Mouse (Mus musculus): ENCODE data around the gene Dnajb3. TPM values are rescaled to one million over a fixed set of nuclear protein-coding genes. Genes with fewer than 3 reads are reported as not detected.

Dnajb3 gene
- polyA plus RNA-seq, 1 experiment from 2014 or later = 6.5 TPM

DNA sequence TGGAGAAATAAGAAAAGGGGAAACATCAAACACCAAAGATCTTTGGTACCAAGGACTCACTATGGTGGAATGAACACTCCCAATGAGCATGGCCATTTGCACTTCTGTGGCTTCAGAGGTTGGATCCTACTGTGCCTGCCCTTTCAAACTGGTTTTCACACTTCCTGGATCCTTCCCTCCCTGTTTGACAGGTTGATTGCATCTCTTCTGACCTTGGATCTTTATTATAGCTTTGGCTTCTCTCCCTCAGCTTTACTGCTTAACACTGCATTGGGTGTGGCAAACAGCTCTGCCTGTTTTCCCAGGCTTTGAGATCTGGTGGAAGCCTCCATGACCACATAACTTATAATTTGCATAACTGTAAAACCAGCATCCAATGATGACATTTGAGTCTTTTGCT lies 14.8 kb upstream of the Dnajb3 start:
- Histone ChIP-seq H3K9me3 (ENCODE audit: control insufficient read depth, low read length) (peaks cover 22% of the 10 kb centered on the region), H3K27me3 (ENCODE audit: control insufficient read depth, insufficient read depth, low read depth, low read length) (no peaks in the 10 kb centered on the region), H3K9ac (ENCODE audit: low read length) (no peak overlapping the region), H3K4me3 (ENCODE audit: low read length) (no peak overlapping the region), H3K36me3 (ENCODE audit: control insufficient read depth, insufficient read depth, low read length) (no peaks in the 10 kb centered on the region), H3K4me1 (replicated peaks; ENCODE audit: control insufficient read depth, insufficient read depth, low read length) (no peaks in the 10 kb centered on the region), H3K4me2 (ENCODE audit: low read depth, low read length) (no peak overlapping the region), H3K27ac (ENCODE audit: low read length) (no peak overlapping the region)
- no peak for ATAC-seq (ENCODE audit: low read depth)

DNA sequence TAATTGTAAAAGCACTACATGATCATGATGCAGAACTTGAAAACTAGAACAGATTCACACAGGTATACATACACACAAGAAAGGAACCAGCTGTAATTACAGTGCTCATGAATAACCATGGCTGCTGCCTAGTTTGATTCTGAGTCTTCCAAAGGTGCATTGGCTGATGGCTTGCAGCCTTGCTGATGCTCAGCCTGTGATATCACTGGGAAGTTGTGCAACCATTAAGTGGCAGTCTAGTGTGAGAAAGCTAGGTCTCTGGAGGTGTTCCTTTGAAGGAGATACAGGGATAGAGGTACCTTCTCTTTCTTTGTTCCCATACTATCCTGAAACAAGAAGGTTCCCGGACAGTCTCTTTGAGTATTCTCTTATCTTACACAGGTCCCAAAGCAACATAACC lies 13.5 kb upstream of the Dnajb3 start:
- 11% methylated on average over 1 of the region's 1 CpGs for WGBS
- Histone ChIP-seq H3K36me3 (ENCODE audit: control insufficient read depth, insufficient read depth, low read length) (no peaks in the 10 kb centered on the region), H3K4me1 (replicated peaks; ENCODE audit: control insufficient read depth, insufficient read depth, low read length) (no peaks in the 10 kb centered on the region), H3K4me2 (ENCODE audit: low read depth, low read length) (no peak overlapping the region), H3K27ac (ENCODE audit: low read length) (no peak overlapping the region), H3K9me3 (ENCODE audit: control insufficient read depth, low read length) (peaks cover 31% of the 10 kb centered on the region), H3K27me3 (ENCODE audit: control insufficient read depth, insufficient read depth, low read depth, low read length) (no peaks in the 10 kb centered on the region), H3K4me3 (ENCODE audit: low read length) (no peak overlapping the region), H3K9ac (ENCODE audit: low read length) (no peak overlapping the region)
- no peak for ATAC-seq (ENCODE audit: low read depth)

DNA sequence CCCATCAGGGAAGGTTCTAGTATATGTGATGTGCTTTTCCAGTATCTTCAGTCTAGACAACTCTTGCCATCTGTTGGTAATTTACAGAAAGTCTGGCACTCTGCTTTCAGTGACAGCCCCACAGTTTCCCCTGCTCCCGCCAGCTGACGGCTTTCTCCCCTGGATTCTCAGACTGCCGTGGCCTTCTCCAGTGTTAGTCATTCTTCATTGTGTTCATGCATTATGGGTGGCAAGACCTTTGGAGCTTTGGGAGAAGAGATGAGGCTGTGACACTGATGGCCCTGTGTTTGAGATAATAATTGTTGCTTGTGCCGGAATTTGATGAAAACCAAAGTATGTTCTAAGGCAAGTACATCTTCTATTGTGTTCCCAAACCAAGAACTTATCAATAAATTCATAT lies 13.0 kb upstream of the Dnajb3 start:
- 47% methylated on average over 4 of the region's 4 CpGs for WGBS
- Histone ChIP-seq H3K4me2 (ENCODE audit: low read depth, low read length) (no peak overlapping the region), H3K9ac (ENCODE audit: low read length) (no peak overlapping the region), H3K27me3 (ENCODE audit: control insufficient read depth, insufficient read depth, low read depth, low read length) (no peaks in the 10 kb centered on the region), H3K4me3 (ENCODE audit: low read length) (no peak overlapping the region), H3K27ac (ENCODE audit: low read length) (no peak overlapping the region), H3K4me1 (replicated peaks; ENCODE audit: control insufficient read depth, insufficient read depth, low read length) (no peaks in the 10 kb centered on the region), H3K36me3 (ENCODE audit: control insufficient read depth, insufficient read depth, low read length) (no peaks in the 10 kb centered on the region), H3K9me3 (ENCODE audit: control insufficient read depth, low read length) (peaks cover 35% of the 10 kb centered on the region)
- ATAC-seq (ENCODE audit: low read depth) = no peak

DNA sequence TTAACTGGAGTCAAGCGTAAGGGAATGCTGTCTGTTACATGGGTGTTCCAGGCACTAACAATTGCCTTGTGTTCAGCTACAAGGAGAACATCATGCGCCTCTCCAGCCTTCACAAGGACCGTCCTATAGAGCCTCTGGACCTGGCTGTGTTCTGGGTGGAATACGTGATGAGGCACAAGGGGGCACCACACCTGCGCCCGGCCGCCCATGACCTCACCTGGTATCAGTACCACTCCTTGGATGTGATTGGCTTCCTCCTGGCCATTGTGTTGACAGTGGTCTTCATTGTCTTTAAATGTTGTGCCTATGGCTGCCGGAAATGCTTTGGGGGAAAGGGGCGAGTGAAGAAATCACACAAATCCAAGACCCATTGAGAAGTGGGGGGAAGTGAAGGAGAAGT lies 12.5 kb upstream of the Dnajb3 start:
- H3K4me2 ChIP-seq (ENCODE audit: low read depth, low read length) = no peak overlapping the region
- H3K9me3 ChIP-seq (ENCODE audit: control insufficient read depth, low read length) = peaks cover 39% of the 10 kb centered on the region
- H3K27ac ChIP-seq (ENCODE audit: low read length) = no peak overlapping the region
- no peak overlapping the region for H3K9ac ChIP-seq (ENCODE audit: low read length)
- ATAC-seq (ENCODE audit: low read depth) = no peak
- WGBS = 70% methylated on average over 9 of the region's 9 CpGs
- no peak overlapping the region for H3K4me3 ChIP-seq (ENCODE audit: low read length)
- H3K27me3 ChIP-seq (ENCODE audit: control insufficient read depth, insufficient read depth, low read depth, low read length) = no peaks in the 10 kb centered on the region
- H3K4me1 ChIP-seq (replicated peaks; ENCODE audit: control insufficient read depth, insufficient read depth, low read length) = no peaks in the 10 kb centered on the region
- no peaks in the 10 kb centered on the region for H3K36me3 ChIP-seq (ENCODE audit: control insufficient read depth, insufficient read depth, low read length)

DNA sequence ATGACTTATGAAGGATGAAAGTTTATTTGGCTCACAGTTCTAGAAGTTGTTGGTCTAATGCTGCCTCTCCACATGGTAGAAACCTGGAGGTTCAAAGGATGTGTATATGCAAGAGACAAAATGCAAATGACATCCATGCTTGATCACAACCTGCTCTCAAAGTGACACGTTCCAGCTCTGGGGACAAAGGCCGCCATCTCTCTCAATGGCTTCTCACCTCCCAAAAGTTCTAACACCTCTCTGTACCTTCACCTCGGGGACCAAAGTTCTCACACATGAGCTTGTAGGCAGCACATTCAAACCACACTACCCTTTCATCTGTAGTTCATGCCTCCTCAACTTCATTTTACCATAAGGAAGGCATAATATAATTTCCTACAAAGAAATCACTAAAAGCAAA lies 12.0 kb upstream of the Dnajb3 start:
- Histone ChIP-seq H3K9ac (ENCODE audit: low read length) (no peak overlapping the region), H3K4me2 (ENCODE audit: low read depth, low read length) (no peak overlapping the region), H3K27me3 (ENCODE audit: control insufficient read depth, insufficient read depth, low read depth, low read length) (no peaks in the 10 kb centered on the region), H3K27ac (ENCODE audit: low read length) (no peak overlapping the region), H3K9me3 (ENCODE audit: control insufficient read depth, low read length) (peaks cover 41% of the 10 kb centered on the region), H3K4me1 (replicated peaks; ENCODE audit: control insufficient read depth, insufficient read depth, low read length) (no peaks in the 10 kb centered on the region), H3K4me3 (ENCODE audit: low read length) (no peak overlapping the region), H3K36me3 (ENCODE audit: control insufficient read depth, insufficient read depth, low read length) (no peaks in the 10 kb centered on the region)
- WGBS = 31% methylated on average over 3 of the region's 3 CpGs
- no peak for ATAC-seq (ENCODE audit: low read depth)

DNA sequence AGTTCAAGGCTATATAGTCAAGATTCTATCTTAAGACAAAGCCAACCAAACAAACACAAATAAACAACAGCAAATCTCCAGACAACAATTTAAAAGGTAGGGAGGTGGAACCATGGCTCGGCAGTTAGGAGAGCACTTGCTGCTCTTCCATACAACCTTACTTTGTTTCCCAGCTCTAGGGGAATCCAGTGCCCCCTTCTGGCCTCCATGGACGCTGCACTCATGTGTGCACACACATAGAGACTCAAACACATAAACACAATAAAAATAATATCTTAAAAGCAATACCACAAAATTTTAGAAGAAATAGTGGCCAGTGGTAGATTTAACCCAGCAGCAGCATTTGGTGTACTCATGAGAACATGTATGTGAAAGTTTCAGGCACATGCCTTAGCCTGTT lies 11.6 kb upstream of the Dnajb3 start:
- H3K9ac ChIP-seq (ENCODE audit: low read length) = no peak overlapping the region
- peaks cover 46% of the 10 kb centered on the region for H3K9me3 ChIP-seq (ENCODE audit: control insufficient read depth, low read length)
- no peak for ATAC-seq (ENCODE audit: low read depth)
- WGBS = 48% methylated on average over 2 of the region's 2 CpGs
- H3K4me2 ChIP-seq (ENCODE audit: low read depth, low read length) = no peak overlapping the region
- H3K27ac ChIP-seq (ENCODE audit: low read length) = no peak overlapping the region
- H3K4me3 ChIP-seq (ENCODE audit: low read length) = no peak overlapping the region
- no peaks in the 10 kb centered on the region for H3K4me1 ChIP-seq (replicated peaks; ENCODE audit: control insufficient read depth, insufficient read depth, low read length)
- no peaks in the 10 kb centered on the region for H3K36me3 ChIP-seq (ENCODE audit: control insufficient read depth, insufficient read depth, low read length)
- H3K27me3 ChIP-seq (ENCODE audit: control insufficient read depth, insufficient read depth, low read depth, low read length) = no peaks in the 10 kb centered on the region

DNA sequence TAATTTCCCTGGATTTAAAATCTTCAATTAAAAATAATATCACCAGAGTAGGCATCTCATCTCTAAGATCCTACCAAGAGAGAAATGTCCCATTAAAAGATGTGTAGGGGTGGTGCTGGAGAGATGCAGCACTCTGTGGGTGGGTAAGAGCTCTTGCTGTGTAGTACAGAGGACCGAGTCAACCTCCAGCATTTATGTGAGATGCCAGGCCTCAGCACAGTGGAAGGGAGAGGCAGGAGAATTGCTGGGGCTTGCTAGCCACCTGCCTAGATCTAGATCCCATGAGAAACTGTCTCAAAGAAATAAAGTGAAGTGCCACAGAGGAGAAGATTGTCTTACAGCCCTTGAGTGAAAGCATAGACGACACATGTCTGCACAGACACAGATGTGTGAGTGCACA lies 11.0 kb upstream of the Dnajb3 start:
- Histone ChIP-seq H3K27ac (ENCODE audit: low read length) (no peak overlapping the region), H3K4me1 (replicated peaks; ENCODE audit: control insufficient read depth, insufficient read depth, low read length) (no peaks in the 10 kb centered on the region), H3K9ac (ENCODE audit: low read length) (no peak overlapping the region), H3K36me3 (ENCODE audit: control insufficient read depth, insufficient read depth, low read length) (no peaks in the 10 kb centered on the region), H3K9me3 (ENCODE audit: control insufficient read depth, low read length) (peaks cover 52% of the 10 kb centered on the region), H3K4me2 (ENCODE audit: low read depth, low read length) (no peak overlapping the region), H3K27me3 (ENCODE audit: control insufficient read depth, insufficient read depth, low read depth, low read length) (no peaks in the 10 kb centered on the region), H3K4me3 (ENCODE audit: low read length) (no peak overlapping the region)
- 54% methylated on average over 2 of the region's 2 CpGs for WGBS
- no peak for ATAC-seq (ENCODE audit: low read depth)

DNA sequence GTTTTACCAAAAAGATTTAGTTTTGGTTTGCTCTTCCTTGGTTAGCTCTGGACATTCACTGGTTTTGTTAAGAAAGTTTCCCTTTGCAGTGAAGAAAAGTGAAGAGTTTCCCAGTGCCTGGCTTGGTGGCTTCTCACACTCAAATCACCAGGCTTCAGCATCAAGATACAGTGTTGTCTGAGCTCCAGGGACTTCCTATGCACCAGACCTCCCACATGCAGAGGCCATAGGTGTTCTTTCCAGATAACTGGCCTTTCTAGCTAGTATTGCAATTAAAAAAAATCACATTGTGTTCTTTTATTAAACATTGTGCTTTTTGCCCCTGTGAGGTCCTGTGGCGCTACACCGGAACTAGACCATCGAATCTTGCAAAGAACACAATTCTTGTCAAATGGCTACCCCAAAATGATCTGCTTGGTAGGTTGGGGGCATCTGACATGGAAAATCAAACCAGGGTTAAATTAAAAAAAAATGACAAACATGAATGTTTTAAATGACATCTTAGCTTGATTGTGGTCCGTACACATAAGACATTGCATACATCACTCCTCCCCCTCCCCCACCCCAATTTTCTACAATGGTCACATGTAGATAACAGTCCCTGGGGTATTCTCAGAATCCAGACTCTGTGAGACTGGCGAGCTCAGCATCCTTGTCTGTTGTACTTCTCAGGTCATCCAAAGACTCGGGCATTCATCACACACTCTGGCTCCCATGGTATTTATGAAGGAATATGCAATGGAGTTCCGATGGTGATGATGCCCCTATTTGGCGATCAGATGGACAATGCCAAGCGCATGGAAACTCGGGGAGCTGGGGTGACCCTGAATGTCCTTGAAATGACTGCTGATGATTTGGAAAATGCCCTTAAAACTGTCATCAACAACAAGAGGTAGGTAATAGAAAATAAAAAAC lies 10.1 kb upstream of the Dnajb3 start:
- Histone ChIP-seq H3K9ac (ENCODE audit: low read length) (no peak overlapping the region), H3K27ac (ENCODE audit: low read length) (no peak overlapping the region), H3K4me2 (ENCODE audit: low read depth, low read length) (no peak overlapping the region), H3K4me1 (replicated peaks; ENCODE audit: control insufficient read depth, insufficient read depth, low read length) (no peaks in the 10 kb centered on the region), H3K9me3 (ENCODE audit: control insufficient read depth, low read length) (peaks cover 55% of the 10 kb centered on the region), H3K27me3 (ENCODE audit: control insufficient read depth, insufficient read depth, low read depth, low read length) (no peaks in the 10 kb centered on the region), H3K4me3 (ENCODE audit: low read length) (no peak overlapping the region), H3K36me3 (ENCODE audit: control insufficient read depth, insufficient read depth, low read length) (no peaks in the 10 kb centered on the region)
- no peak for ATAC-seq (ENCODE audit: low read depth)
- WGBS = 67% methylated on average over 10 of the region's 10 CpGs

DNA sequence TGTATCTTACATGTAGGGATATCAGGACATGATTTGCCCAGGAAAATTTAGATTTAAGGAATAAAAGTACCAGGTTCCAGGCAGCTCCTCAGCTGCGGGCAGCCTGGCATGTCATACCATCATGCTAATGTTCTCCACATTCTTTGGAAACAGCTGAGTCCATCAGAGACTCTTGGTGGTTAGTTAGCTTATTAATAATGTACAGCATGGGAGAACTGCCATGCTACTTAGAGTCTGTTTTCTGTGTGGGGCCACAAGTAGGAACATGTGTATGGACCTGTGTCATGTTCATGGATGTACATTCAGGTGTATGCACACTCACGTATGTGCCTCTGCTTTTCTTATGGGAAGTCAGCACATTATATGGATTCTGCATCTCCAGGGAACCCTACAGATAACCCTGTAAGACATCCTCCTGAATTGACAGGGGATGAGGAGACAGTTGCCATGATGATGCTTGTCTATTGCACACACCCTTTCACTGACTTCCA lies 8.9 kb upstream of the Dnajb3 start:
- Histone ChIP-seq H3K4me2 (ENCODE audit: low read depth, low read length) (no peak overlapping the region), H3K36me3 (ENCODE audit: control insufficient read depth, insufficient read depth, low read length) (no peaks in the 10 kb centered on the region), H3K27me3 (ENCODE audit: control insufficient read depth, insufficient read depth, low read depth, low read length) (no peaks in the 10 kb centered on the region), H3K4me3 (ENCODE audit: low read length) (no peak overlapping the region), H3K9me3 (ENCODE audit: control insufficient read depth, low read length) (peaks cover 55% of the 10 kb centered on the region), H3K4me1 (replicated peaks; ENCODE audit: control insufficient read depth, insufficient read depth, low read length) (no peaks in the 10 kb centered on the region), H3K27ac (ENCODE audit: low read length) (no peak overlapping the region), H3K9ac (ENCODE audit: low read length) (no peak overlapping the region)
- WGBS = 77% methylated on average over 2 of the region's 2 CpGs
- no peak for ATAC-seq (ENCODE audit: low read depth)

Data from lung, embryonic 16.5 days (tissue).